Mouse (Mus musculus) CH12.LX (cell line): ENCODE measurements around the gene Vps72. TPM values are rescaled to one million over a fixed set of nuclear protein-coding genes. Genes with fewer than 3 reads are reported as not detected.

ENCODE experiments used
- polyA plus RNA-seq: library from polyadenylated mRNA; unstranded; fragments of >175 nt; gene quantifications from 2 replicates; pipeline ENCODE4 v1.2.1, GENCODE M21; 2012; ENCODE audit warnings: low read depth; ENCODE audit not compliant: insufficient read length
- total RNA-seq, 2 experiments: library from RNA; depleted of rRNA; stranded (reverse); fragments of 300-350 nt in 1 of 2; fragments of >200 nt in 1 of 2; gene quantifications; 2 replicates each; pipeline ENCODE4 v1.2.3; 2012 to 2014

The Vps72 gene
- total and polyA plus RNA-seq, 3 experiments, result 33.5 to 54.4 (median 34.1) TPM

Other genes starting within 250 kb of the Vps72 start
Only the 20 nearest of the 22 such genes appear.
- 0.08 and 0.25 TPM in 2 replicates for gene Selenbp1, start 178.0 kb upstream of the Vps72 start, total RNA-seq (2012; rRNA removed)
- gene Selenbp1, start 178.0 kb upstream of the Vps72 start, total RNA-seq (2014; rRNA removed), result not detected in 2 replicates
- gene Selenbp1, start 178.0 kb upstream of the Vps72 start, polyA plus RNA-seq, result not detected in 2 replicates
- gene Rfx5, start 156.9 kb upstream of the Vps72 start, total RNA-seq (2012; rRNA removed), result 11.4 and 11.8 TPM in 2 replicates
- gene Rfx5, start 156.9 kb upstream of the Vps72 start, total RNA-seq (2014; rRNA removed), result 14.0 and 15.4 TPM in 2 replicates
- gene Rfx5, start 156.9 kb upstream of the Vps72 start, polyA plus RNA-seq, result 19.9 and 22.0 TPM in 2 replicates
- gene Pi4kb, start 136.3 kb upstream of the Vps72 start, total RNA-seq (2012; rRNA removed), result 39.2 and 44.7 TPM in 2 replicates
- 21.2 and 24.0 TPM in 2 replicates for gene Pi4kb, start 136.3 kb upstream of the Vps72 start, total RNA-seq (2014; rRNA removed)
- 30.7 and 31.3 TPM in 2 replicates for gene Pi4kb, start 136.3 kb upstream of the Vps72 start, polyA plus RNA-seq
- gene Zfp687, start 95.6 kb upstream of the Vps72 start, total RNA-seq (2012; rRNA removed), result 10.8 and 11.1 TPM in 2 replicates
- 3.3 and 4.2 TPM in 2 replicates for gene Zfp687, start 95.6 kb upstream of the Vps72 start, total RNA-seq (2014; rRNA removed)
- 12.6 and 13.5 TPM in 2 replicates for gene Zfp687, start 95.6 kb upstream of the Vps72 start, polyA plus RNA-seq
- gene Psmd4, start 68.4 kb upstream of the Vps72 start, total RNA-seq (2012; rRNA removed), result 258 and 276 TPM in 2 replicates
- 284 and 305 TPM in 2 replicates for gene Psmd4, start 68.4 kb upstream of the Vps72 start, total RNA-seq (2014; rRNA removed)
- 332 and 360 TPM in 2 replicates for gene Psmd4, start 68.4 kb upstream of the Vps72 start, polyA plus RNA-seq
- gene Pip5k1a, start 4.1 kb upstream of the Vps72 start, total RNA-seq (2012; rRNA removed), result 21.5 and 22.7 TPM in 2 replicates
- gene Pip5k1a, start 4.1 kb upstream of the Vps72 start, total RNA-seq (2014; rRNA removed), result 34.1 and 38.0 TPM in 2 replicates
- gene Pip5k1a, start 4.1 kb upstream of the Vps72 start, polyA plus RNA-seq, result 35.8 and 40.3 TPM in 2 replicates
- 0.21 and 0.47 TPM in 2 replicates for gene Tmod4, start 13.5 kb downstream of the Vps72 start, total RNA-seq (2012; rRNA removed)
- gene Tmod4, start 13.5 kb downstream of the Vps72 start, total RNA-seq (2014; rRNA removed), result not detected in 2 replicates
- 0.81 TPM in 1 of 2 replicates, not detected in the other for gene Tmod4, start 13.5 kb downstream of the Vps72 start, polyA plus RNA-seq
- 50.5 and 51.0 TPM in 2 replicates for gene Scnm1, start 23.0 kb downstream of the Vps72 start, total RNA-seq (2012; rRNA removed)
- 53.1 and 64.5 TPM in 2 replicates for gene Scnm1, start 23.0 kb downstream of the Vps72 start, total RNA-seq (2014; rRNA removed)
- 59.2 and 83.9 TPM in 2 replicates for gene Scnm1, start 23.0 kb downstream of the Vps72 start, polyA plus RNA-seq
- 12.0 and 13.6 TPM in 2 replicates for gene Lysmd1, start 23.1 kb downstream of the Vps72 start, total RNA-seq (2012; rRNA removed)
- 9.6 and 11.6 TPM in 2 replicates for gene Lysmd1, start 23.1 kb downstream of the Vps72 start, total RNA-seq (2014; rRNA removed)
- gene Lysmd1, start 23.1 kb downstream of the Vps72 start, polyA plus RNA-seq, result 7.8 and 8.1 TPM in 2 replicates
- gene Tnfaip8l2, start 31.3 kb downstream of the Vps72 start, total RNA-seq (2012; rRNA removed), result 19.1 and 28.2 TPM in 2 replicates
- 24.8 and 26.2 TPM in 2 replicates for gene Tnfaip8l2, start 31.3 kb downstream of the Vps72 start, total RNA-seq (2014; rRNA removed)
- gene Tnfaip8l2, start 31.3 kb downstream of the Vps72 start, polyA plus RNA-seq, result 18.2 and 22.5 TPM in 2 replicates
- 0.30 and 0.42 TPM in 2 replicates for gene Sema6c, start 49.4 kb downstream of the Vps72 start, total RNA-seq (2012; rRNA removed)
- not detected in 2 replicates for gene Sema6c, start 49.4 kb downstream of the Vps72 start, total RNA-seq (2014; rRNA removed)
- 0.27 and 0.53 TPM in 2 replicates for gene Sema6c, start 49.4 kb downstream of the Vps72 start, polyA plus RNA-seq
- 14.7 and 18.2 TPM in 2 replicates for gene Gabpb2, start 106.9 kb downstream of the Vps72 start, total RNA-seq (2012; rRNA removed)
- gene Gabpb2, start 106.9 kb downstream of the Vps72 start, total RNA-seq (2014; rRNA removed), result 15.4 and 16.6 TPM in 2 replicates
- 20.6 and 21.1 TPM in 2 replicates for gene Gabpb2, start 106.9 kb downstream of the Vps72 start, polyA plus RNA-seq
- gene Cdc42se1, start 117.7 kb downstream of the Vps72 start, total RNA-seq (2012; rRNA removed), result 55.3 and 82.3 TPM in 2 replicates
- gene Cdc42se1, start 117.7 kb downstream of the Vps72 start, total RNA-seq (2014; rRNA removed), result 66.3 and 71.1 TPM in 2 replicates
- 123 and 128 TPM in 2 replicates for gene Cdc42se1, start 117.7 kb downstream of the Vps72 start, polyA plus RNA-seq
- gene Mllt11, start 121.1 kb downstream of the Vps72 start, total RNA-seq (2012; rRNA removed), result 10.0 and 11.5 TPM in 2 replicates
- 9.5 and 10.0 TPM in 2 replicates for gene Mllt11, start 121.1 kb downstream of the Vps72 start, total RNA-seq (2014; rRNA removed)
- gene Mllt11, start 121.1 kb downstream of the Vps72 start, polyA plus RNA-seq, result 23.9 and 24.2 TPM in 2 replicates
- gene Gm128, start 130.6 kb downstream of the Vps72 start, total RNA-seq (2012; rRNA removed), result not detected in 2 replicates
- not detected in 2 replicates for gene Gm128, start 130.6 kb downstream of the Vps72 start, total RNA-seq (2014; rRNA removed)
- not detected in 2 replicates for gene Gm128, start 130.6 kb downstream of the Vps72 start, polyA plus RNA-seq
- 0.17 TPM in 1 of 2 replicates, not detected in the other for gene Bnipl, start 140.2 kb downstream of the Vps72 start, total RNA-seq (2012; rRNA removed)
- gene Bnipl, start 140.2 kb downstream of the Vps72 start, total RNA-seq (2014; rRNA removed), result not detected in 2 replicates
- 0.30 and 0.33 TPM in 2 replicates for gene Bnipl, start 140.2 kb downstream of the Vps72 start, polyA plus RNA-seq
- 4.9 and 5.4 TPM in 2 replicates for gene Mindy1, start 170.3 kb downstream of the Vps72 start, total RNA-seq (2012; rRNA removed)
- 5.0 and 6.0 TPM in 2 replicates for gene Mindy1, start 170.3 kb downstream of the Vps72 start, total RNA-seq (2014; rRNA removed)
- 8.7 and 14.4 TPM in 2 replicates for gene Mindy1, start 170.3 kb downstream of the Vps72 start, polyA plus RNA-seq
- 7.1 and 8.4 TPM in 2 replicates for gene Prune1, start 171.1 kb downstream of the Vps72 start, total RNA-seq (2012; rRNA removed)
- gene Prune1, start 171.1 kb downstream of the Vps72 start, total RNA-seq (2014; rRNA removed), result 7.1 and 8.5 TPM in 2 replicates
- 8.8 and 9.1 TPM in 2 replicates for gene Prune1, start 171.1 kb downstream of the Vps72 start, polyA plus RNA-seq
- 1.9 and 2.5 TPM in 2 replicates for gene Anxa9, start 196.2 kb downstream of the Vps72 start, total RNA-seq (2012; rRNA removed)
- gene Anxa9, start 196.2 kb downstream of the Vps72 start, total RNA-seq (2014; rRNA removed), result 1.4 and 1.5 TPM in 2 replicates
- gene Anxa9, start 196.2 kb downstream of the Vps72 start, polyA plus RNA-seq, result 3.6 and 4.1 TPM in 2 replicates
- 70.6 and 81.1 TPM in 2 replicates for gene Cers2, start 203.8 kb downstream of the Vps72 start, total RNA-seq (2012; rRNA removed)
- 96.7 and 105 TPM in 2 replicates for gene Cers2, start 203.8 kb downstream of the Vps72 start, total RNA-seq (2014; rRNA removed)
- gene Cers2, start 203.8 kb downstream of the Vps72 start, polyA plus RNA-seq, result 84.5 and 89.8 TPM in 2 replicates